Mouse (Mus musculus) ES-E14 (cell line): ENCODE data around the gene Ergic2.

ENCODE experiments used
- CHD2 ChIP-seq: IDR thresholded peaks from 2 replicates; pipeline ENCODE4 v1.6.1; 2014; ENCODE audit warnings: mild to moderate bottlenecking, low read depth, low read length, inconsistent platforms
- MAFK ChIP-seq: IDR thresholded peaks from 2 replicates; pipeline ENCODE4 v1.6.1; 2014; ENCODE audit warnings: mild to moderate bottlenecking, low read depth, low read length, inconsistent platforms; ENCODE audit not compliant: insufficient read depth
- ZNF384 ChIP-seq: IDR thresholded peaks from 2 replicates; pipeline ENCODE4 v1.6.1; 2012; ENCODE audit warnings: low read depth, low read length, inconsistent platforms

- TF ChIP-seq MAFK (no peak), ZNF384 (no peak), CHD2 (peak; percentile 95)
These were observed at the start of gene Ergic2 for GRCm38 (mm10) chr6:148211897-148212680.
